Mouse (Mus musculus) ES-CJ7 (cell line): Measurements from ENCODE around the gene Ndc1.
"Not testable (repeated sequence)": the region's sequence is repeated elsewhere in the genome, so short reads cannot be mapped to it uniquely, and the experiment has no call there.

Experiments used
- DNase-seq: peaks from one replicate; pipeline ENCODE4 v3.0.0; 2011; ENCODE audit warnings: low read depth, low spot score

The Ndc1 gene

DNA sequence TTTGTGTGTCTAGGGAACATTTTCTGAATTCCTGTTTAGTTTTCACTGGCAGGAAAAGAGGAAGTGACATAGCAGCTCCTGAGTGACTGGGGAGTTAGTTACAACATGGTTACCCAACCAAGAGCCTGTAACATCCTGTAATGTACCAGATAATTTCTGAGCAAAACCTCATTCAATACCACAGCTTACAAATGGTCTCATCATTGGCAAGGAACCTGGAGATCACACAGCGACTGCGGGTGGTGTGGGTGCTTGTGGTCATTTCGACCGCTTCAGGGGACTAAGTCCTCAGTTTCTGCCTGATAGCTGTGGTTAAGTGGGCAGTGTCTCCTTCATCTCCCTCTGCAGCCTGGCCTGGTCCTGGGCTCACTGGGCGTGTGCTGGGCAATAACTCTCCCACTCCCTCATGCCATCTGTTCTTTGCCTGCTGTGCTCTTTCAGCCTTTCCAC lies 3.4 kb upstream of the Ndc1 start:
- DNase-seq: no peak

DNA sequence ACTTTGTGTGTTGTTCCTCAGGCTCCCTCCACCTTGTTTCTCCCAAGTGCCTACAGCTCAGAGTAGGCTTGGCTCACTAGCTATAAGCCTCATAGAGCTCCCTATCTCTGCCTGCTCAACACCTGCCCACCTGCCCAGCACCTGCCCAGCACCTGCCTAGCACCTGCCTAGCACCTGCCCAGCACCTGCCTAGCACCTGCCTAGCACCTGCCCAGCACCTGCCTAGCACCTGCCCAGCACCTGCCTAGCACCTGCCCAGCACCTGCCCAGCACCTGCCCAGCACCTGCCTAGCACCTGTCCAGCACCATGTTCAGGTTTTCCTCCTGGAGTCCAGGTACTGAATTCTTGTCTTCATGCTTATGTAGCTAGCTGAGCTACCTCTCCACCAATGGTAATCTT lies 1.2 kb upstream of the Ndc1 start:
- not testable (repeated sequence) for DNase-seq

DNA sequence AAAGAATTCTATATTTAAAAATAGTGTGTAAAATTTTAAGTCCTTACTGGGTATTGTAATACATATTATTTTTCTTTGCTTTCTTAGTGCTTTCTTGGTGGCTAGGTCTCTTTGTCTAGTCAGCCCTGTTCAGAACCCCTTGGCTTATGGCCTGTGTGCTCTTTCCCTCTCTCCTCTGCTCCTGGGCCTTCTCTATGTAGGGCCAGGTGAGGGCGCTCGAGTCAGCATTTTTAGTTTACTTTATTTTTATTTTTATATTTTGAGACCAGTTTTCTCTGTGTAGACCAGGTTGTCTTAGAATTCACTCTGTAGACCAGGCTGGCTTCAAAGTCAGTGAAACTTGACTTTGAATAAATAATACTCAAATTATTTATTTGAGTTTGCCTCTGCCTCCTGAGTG lies 4.7 kb downstream of the Ndc1 start:
- DNase-seq: no peak

DNA sequence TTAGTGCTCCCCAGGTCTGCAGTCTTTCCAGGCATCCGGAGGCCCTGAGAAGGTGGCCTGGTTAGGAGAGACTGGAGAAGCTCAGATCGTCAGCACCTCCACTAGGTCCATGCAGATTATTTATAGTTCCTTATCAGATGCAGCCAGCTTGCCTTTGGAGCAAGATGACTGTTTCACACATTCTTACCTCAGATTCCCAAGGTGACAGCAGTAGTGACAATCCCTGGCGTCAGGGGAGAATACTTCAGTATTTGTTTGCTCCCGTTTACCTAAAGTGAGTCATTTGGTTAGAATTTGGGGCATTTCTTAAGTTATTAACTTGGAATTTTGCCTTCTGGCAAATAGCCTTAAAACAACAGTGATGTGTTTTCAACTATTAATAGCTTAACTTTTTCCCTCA lies 7.1 kb downstream of the Ndc1 start:
- DNase-seq: no peak

DNA sequence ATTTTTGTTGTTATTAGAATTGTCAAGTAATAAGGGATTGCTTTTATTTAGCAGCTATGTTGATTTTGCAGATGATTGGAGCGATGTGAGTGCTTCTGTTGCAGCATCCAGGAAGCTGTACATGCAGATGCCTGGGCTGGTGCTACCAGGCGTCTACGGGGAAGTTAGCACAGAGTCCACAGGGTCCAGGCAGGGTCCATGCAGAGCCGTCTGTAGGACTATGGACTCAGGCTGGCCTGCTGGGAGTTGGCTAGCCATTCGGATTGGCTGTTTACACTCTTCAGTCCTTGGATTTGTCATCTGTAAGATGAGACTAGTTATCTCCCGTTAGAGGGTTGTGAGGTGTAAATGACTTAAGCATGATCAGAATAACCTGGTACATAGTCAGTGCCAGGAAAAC lies 11.4 kb downstream of the Ndc1 start:
- DNase-seq: no peak

DNA sequence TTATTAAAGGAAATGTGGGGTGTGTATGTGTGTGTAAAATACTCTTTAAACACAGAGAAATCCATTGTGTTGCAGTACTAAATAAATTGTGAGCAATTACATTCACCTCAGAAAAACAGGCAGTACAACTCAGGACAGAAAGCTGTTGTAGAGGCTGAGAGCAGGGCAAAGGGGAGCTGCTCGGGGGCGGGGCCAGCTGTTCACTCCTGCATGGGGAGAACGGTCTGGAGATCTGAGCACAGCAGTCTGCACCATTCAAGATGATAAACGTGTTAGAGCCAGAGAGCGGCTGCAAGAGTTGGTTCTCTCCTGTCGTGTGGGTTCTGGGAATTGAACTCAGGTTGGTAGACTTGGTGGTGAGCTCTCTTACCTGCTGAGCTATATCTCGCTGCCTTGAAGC lies 13.3 kb downstream of the Ndc1 start:
- no peak for DNase-seq

DNA sequence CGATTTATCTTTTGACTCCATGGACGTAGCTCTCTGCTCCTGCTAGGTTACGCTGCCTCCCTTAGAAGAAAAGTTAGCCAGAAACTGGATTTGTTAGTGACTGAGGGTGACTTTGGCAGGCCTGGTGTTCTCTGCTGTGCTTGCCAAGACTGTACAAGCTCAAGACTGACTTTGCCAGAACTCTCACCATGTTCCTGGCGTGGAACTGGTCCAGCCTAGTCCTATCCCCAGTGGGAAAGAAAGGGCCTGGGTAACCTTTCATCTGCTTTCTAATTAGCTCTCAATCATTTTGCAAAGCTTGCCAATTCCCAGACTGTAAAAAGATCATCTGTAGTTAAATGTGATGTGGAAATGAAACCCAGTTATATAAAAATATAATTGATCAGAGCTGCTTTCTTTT lies 19.5 kb downstream of the Ndc1 start:
- DNase-seq: no peak

DNA sequence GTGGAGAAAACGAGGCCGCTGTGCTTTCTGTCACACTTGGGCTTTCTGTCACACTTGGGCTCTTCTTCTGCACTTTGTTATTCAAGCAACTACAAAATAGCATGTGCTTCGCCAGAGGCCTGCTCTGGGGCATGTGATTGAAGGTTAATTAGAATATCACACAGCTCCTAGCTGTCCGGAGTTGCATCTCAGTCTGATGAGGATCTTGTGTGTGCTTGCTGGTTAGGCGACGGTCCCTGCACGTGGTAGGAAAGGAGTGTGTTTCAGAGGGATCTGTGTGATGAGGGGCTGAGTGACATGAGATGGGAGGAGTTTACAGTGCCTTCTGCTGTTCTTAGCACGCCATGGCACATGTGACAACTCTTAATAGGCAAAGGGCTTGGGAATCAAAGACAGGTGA lies 19.9 kb downstream of the Ndc1 start:
- DNase-seq: no peak

DNA sequence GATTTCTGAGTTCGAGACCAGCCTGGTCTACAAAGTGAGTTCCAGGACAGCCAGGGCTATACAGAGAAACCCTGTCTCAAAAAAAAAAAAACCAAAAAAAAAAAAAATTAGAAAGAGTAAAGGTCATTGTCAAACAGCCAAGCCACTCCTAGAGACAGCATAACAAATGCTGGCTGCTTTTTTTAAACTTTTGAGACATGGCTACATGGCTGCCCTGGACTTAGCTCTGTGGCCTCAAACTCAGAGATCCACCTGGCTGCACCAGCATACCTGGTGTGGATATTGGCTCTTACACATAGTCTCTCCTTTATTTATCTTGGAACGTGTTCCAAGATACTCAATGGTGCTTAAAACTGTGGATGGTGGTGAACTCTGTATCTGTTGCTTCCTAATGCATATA lies 20.7 kb downstream of the Ndc1 start:
- DNase-seq: no peak

DNA sequence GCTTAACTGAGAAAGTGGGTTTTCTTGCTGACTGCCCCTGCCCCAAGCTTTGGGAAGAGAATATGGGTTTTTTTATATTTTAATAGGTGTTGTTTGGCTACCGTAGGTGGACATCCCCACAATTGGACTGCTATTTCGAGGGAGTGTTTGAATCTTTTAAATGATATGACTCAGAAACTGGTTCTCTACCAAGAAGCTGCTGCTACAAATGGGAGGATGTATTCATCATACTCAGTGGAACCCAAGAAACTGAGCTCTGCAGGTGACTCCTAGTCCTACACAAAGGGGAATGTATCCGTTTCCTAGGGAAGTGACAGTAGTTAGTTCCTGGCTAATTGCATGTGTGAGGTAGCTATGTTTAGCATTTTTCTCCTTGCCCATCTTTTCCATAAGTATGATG lies 21.8 kb downstream of the Ndc1 start:
- no peak for DNase-seq

DNA sequence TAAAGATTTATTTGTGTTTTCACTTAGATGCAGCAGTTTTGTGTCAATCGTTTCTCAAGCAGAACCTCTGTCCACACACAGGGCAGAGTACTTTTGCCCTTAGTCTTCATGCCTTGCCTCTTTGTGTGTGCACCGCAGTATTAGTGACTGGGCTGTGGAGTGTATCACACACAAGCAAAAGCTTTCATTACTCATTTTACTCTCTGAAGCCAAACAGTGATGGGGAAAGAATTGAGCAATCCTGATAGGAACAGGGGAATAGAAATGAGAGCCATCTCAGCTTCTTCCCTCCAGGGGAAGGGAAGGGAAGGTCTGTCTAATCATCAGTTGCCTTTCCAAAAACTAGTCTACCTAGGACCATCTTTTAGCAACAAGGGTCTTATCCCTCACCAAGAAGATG lies 26.2 kb downstream of the Ndc1 start:
- no peak for DNase-seq

DNA sequence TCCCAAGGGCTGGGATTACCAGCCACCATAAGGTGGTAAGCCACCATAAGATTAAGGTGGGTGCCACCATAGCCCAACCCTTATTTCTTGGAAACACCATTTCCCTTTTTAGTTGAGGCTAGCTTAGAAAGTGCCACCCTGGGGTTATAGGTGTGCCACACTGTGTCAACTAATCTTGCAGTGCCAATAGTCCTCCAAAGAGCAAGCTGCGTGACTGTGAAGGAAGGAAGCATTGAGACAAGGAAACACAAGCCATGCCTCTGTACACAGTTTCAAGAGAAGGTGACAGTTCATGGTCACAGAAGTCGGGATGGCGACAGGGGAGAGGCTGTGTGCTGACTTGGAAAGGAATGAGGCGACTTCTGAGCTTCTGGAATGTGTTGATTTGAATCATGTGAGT lies 52.6 kb downstream of the Ndc1 start:
- DNase-seq: no peak

DNA sequence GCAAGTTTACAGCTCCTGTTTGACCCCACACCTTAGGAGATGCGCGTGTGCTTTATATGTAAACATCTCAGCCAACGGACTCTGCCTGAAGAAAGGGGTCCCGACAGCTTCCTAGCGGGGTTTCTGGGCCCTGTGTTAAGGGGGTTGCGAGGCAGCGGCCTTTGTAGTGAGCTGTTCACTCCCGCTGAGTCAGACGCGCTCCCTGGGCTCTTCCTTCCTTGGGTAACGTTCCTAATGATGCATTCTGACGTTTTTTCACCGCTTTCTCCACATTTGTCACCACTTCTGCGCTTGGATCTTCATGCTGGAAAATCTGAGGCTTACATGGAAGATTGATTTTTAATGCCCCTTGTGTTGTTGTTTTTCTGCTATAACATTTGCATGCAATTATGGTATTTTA lies 54.1 kb downstream of the Ndc1 start:
- no peak for DNase-seq

DNA sequence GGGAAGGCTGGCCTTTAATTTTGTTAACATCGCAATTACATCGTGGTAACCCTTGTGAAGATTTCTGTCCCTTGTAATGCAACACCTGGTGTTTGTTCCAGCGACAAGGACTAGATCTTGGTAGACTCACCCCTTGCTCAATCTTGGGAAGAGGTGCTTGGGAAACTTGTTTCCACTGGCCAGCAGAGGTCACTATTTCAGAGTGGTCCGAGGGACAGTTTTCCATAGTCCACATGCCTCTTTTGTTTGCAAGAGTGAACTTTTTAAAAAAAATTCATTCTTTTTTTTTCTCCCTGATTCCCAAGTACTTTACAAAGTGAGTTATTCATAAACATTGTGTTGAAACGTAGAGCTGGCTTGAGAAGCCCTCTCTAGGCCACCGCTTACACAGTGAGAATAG lies 54.6 kb downstream of the Ndc1 start:
- DNase-seq: peak; percentile 30

DNA sequence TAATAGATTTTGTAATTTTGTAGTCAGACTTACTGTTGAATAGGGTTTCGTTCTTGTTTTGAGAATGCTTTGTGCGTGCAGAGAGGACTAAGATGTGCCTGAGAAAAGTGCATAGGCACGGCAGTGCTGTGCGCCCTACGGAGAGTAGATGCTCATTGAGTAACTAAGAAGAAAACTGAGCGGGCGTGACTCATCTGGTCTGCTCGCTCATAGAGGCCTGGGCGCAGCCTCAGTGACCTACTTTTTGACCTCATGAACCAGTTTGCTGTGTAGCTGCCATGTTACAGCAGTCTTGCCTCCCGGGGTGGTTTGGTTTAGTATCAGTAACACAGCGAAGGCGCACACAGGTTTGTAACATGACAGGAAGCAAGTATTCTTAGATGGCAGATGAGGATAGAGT lies 58.0 kb downstream of the Ndc1 start:
- no peak for DNase-seq

DNA sequence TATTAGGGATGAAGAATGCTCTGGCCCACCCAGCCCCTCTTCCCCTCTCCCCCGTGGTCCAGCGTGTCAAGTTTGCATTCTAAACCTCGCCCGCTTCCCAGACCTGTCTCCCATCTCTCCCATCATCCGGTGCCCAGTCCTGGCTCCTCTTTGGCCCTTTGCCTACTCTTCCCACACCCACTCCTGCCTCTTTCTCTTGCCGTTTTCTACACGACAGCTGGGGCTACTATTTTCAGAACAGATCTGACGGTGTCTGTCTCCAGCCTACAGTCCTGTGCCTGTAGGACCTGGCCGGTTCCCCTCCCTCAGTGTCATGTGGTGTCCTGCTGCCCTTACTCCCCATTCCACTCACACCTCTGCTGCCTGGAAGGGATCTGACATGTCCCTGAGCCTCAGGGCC lies 59.0 kb downstream of the Ndc1 start:
- DNase-seq: no peak

DNA sequence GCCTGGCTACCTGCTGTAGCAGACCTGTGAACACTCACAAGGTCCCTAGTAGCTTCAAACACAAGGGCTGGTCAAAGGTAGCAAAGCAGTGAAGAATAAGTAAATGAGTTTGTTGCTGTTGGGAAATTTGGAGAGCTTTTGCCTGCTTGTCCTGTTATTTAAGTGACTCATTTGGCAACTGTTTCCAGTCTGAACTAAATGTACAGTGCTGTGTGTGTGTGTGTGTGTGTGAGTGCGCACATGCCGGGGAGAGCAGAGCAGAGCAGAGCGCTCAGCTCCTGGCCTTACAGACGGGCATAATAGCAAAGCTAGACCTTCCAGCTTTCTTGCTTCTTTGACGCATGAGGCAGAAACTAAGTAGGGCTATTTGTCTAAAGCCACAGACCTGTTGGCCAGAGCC lies 65.1 kb downstream of the Ndc1 start:
- no peak for DNase-seq

DNA sequence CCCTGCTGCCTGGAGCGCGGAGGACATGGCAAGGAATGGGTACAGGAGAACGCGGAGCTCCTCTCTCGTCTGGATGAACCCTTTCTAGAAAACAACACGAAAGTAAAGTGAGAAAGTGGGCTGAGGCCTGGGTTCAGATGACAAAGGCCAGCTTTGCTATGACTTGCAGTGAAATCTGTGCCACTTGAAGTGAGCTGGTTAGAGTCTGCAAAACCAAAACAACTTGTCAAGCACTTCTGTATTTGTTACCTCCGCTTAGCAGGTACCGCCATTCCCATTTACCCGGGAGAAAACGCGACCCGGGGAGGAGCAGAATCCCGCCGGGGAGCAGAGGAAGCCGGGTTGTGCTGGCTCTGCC lies 66.4 kb downstream of the Ndc1 start:
- no peak for DNase-seq

DNA sequence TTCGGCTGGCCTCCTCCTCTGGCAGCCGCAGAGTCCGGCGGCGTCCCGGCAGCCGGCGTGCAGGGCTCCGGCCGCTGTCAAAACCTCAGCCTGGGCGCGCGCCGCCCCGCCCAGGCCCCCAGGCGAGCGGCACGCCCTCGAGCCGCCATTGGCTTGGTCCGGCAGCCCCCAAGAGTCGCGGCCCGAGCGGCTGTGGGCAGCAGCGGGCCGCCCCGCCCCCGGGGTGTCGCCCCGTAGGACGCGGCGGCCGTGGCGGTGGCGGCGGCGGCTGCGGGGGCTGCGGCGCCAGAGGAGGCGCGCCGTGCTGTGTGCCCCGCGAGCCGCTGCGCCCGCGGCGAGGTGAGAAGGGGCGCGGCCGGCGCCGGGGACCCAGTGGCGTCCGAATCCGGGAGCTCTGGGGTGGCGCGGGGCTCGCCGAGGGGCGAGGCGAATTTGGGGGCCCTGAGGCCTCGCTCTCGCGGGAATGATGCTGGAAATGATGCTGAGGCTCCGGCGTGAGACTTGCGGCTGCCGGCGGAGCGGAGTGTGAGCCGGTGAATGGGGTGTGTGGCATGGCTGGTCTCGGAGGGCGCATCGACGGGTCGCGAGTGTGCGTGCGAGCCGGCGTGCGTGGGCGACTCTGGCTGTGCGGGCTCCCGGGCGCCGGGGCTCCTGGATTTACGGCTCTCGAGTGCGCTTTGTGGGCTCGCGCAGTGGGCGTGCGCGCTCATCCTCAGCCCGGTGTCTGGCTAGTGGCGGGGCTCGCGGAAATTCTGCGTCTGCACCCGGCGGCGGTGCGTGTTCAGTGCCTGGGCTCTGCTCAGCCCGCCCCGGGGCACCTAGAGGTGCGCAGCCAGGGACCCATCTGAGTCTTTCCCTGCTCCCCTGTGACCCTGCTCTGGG lies 67.0 kb downstream of the Ndc1 start, which contains the start of gene Glis1:
Glis1 (plus strand) TSS at position 236 of the 882 bp plus-strand sequence.
- DNase-seq: peak; percentile 50

DNA sequence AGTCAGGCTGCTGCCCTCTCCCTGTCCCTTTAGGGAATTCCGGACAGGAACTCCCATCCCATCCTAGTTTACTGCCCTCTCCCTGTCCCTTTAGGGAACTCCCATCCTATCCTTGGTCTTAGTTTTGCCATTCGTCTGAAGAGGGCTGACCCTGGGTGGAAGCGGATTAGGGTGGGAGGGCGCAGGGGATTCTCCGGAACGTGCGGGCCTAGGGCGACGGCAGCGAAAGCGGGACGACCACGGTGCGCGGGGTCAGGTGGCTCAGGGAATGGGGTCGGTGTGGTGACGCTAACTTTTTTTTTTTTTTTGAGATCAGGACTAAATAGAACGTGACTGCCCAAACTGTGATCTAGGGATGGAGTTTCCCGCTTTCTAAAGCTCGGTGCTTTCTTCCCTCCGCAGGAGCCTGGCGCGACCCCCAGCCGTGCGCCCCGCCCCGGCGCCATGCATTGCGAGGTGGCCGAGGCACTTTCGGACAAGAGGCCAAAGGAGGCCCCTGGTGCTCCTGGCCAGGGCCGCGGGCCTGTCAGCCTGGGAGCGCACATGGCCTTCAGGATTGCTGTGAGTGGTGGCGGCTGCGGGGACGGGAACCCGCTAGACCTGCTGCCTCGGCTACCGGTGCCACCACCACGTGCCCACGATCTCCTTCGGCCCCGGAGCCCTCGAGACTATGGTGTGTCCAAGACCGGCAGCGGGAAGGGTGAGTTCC lies 67.8 kb downstream of the Ndc1 start:
- DNase-seq: no peak

DNA sequence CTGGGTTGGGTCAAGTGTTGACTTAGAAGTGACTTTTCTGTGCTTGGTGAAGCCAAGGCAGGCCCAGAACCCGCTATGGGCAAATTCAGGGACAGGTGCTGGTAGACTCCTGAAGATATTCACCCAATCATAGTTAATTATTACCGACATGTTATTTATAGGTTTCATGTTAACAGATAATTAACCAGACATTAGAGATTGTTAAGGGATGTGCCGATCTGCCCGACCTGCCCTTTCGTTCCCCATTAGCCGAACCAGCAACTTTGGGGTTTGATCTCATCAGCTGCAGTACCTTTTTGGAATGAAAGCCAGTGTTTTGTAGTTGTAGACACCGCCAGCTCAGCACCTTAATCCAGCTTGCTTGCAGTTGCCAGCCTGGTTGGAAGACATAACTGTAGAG lies 68.9 kb downstream of the Ndc1 start:
- no peak for DNase-seq

DNA sequence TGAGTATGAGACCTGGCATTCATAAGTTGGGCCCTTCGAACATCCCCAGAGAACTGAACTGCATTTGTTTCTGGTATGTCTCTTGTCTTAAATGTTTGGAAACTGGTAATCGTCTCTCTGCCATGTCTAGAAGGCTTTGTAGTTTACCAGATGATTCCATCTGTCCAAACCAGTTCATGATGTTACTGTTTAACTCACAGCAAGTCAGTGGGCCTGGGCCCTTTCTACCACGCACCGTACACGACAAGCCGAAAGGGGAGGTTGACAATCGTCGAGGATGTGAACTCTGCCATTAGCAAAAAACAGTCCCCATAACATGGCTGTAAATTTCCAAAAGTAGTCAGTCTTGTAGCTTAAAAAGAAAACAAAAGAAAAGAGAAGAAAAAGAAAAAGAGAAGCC lies 71.2 kb downstream of the Ndc1 start:
- no peak for DNase-seq

DNA sequence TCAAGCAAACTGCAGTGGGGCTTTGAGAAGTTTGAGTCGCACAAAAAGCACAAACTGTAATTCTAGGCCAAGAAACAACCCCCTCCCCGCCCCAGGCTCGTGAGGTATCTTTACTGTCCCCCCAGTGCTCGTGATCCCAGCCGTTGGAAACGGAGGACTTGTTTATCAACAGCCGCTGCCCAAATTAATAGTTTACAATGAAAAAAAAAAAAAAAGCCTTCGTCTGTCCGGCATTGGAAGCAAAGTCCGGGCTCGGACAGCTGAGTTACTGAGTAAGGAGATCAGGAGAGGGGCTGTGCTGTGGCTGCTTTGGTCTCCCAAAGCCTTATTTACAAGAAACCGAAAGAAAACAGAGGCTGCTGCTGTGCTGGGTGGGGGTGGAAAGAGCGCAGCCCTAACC lies 72.7 kb downstream of the Ndc1 start:
- no peak for DNase-seq
